Mouse (Mus musculus) limb, embryonic 14.5 days (tissue): ENCODE results near the gene Mgll. TPM values are rescaled to one million over a fixed set of nuclear protein-coding genes. Genes with fewer than 3 reads are reported as not detected.

Experiments used
- ATAC-seq: fragments of 200-750 bp; cut with Nextera tagmentation; 2 replicates; pipeline ENCODE4 v1.8.0; 2017; ENCODE audit warnings: low read depth, moderate number of reproducible peaks, moderate TSS enrichment; ENCODE audit not compliant: low FRiP score
- DNase-seq: peaks from one replicate; pipeline ENCODE4 v3.0.0-alpha.2; 2015; ENCODE audit warnings: low spot score
- H3K27ac ChIP-seq: fragments of 300-500 bp; sonication (generic); replicated peaks from 2 replicates; pipeline ENCODE4 v1.5.1; 2014; ENCODE audit warnings: low read depth, mild to moderate bottlenecking, low read length, moderate library complexity, mixed read lengths
- H3K27me3 ChIP-seq: fragments of 300-500 bp; sonication (generic); 2 replicates; pipeline ENCODE4 v1.6.1; 2014; ENCODE audit warnings: low read length, mixed read lengths; ENCODE audit not compliant: control insufficient read depth, insufficient read depth
- H3K36me3 ChIP-seq: fragments of 300-500 bp; sonication (generic); 2 replicates; pipeline ENCODE4 v1.6.1; 2014; ENCODE audit warnings: mild to moderate bottlenecking, low read length, moderate library complexity, mixed read lengths; ENCODE audit not compliant: control insufficient read depth, insufficient read depth
- H3K4me1 ChIP-seq: fragments of 300-500 bp; sonication (generic); 2 replicates; pipeline ENCODE4 v1.6.1; 2014; ENCODE audit warnings: antibody characterized with exemption, low read length, mixed read lengths; ENCODE audit not compliant: control insufficient read depth, insufficient read depth
- H3K4me2 ChIP-seq: fragments of 300-500 bp; sonication (generic); replicated peaks from 2 replicates; pipeline ENCODE4 v1.6.1; 2014; ENCODE audit warnings: low read depth, mild to moderate bottlenecking, low read length, moderate library complexity; ENCODE audit not compliant: severe bottlenecking
- H3K4me3 ChIP-seq: fragments of 300-500 bp; sonication (generic); replicated peaks from 2 replicates; pipeline ENCODE4 v1.5.1; 2014; ENCODE audit warnings: low read length
- H3K9ac ChIP-seq: fragments of 300-500 bp; sonication (generic); 2 replicates; pipeline ENCODE4 v1.6.1; 2014; ENCODE audit warnings: mild to moderate bottlenecking, low read depth, low read length, moderate library complexity; ENCODE audit not compliant: severe bottlenecking
- H3K9me3 ChIP-seq: fragments of 300-500 bp; sonication (generic); 2 replicates; pipeline ENCODE4 v1.6.1; 2016; ENCODE audit warnings: low read length; ENCODE audit not compliant: control insufficient read depth
- POLR2A ChIP-seq: fragments of 200-500 bp; IDR thresholded peaks from 2 replicates; pipeline ENCODE4 v1.8.0; 2012; ENCODE audit warnings: inconsistent platforms, mild to moderate bottlenecking, moderate library complexity, borderline replicate concordance; ENCODE audit not compliant: insufficient read depth, insufficient read length; ENCODE audit errors: extremely low read depth
- WGBS: fragments of 180-500 bp; shearing (Covaris S2); extraction: QIAGEN DNeasy Blood & Tissue Kit; methylation state at CpG from one replicate; pipeline ENCODE4 v1.1.7; 2014; 5-methylcytosine and 5-hydroxymethylcytosine counted together
- polyA plus RNA-seq, 2 experiments: library from polyadenylated mRNA; depleted of rRNA in 1 of 2; stranded (reverse) in 1 of 2; unstranded in 1 of 2; fragments of >200 nt; fragmentation: Nextera tagmentation in 1 of 2; extraction: Ambion mirVana in 1 of 2; gene quantifications; 2 replicates each; pipeline versions ENCODE4 v1.2.1 to v1.2.3; 2012 to 2014

The Mgll gene
- polyA plus RNA-seq, 2 experiments: 7.5 to 17.6 TPM

DNA sequence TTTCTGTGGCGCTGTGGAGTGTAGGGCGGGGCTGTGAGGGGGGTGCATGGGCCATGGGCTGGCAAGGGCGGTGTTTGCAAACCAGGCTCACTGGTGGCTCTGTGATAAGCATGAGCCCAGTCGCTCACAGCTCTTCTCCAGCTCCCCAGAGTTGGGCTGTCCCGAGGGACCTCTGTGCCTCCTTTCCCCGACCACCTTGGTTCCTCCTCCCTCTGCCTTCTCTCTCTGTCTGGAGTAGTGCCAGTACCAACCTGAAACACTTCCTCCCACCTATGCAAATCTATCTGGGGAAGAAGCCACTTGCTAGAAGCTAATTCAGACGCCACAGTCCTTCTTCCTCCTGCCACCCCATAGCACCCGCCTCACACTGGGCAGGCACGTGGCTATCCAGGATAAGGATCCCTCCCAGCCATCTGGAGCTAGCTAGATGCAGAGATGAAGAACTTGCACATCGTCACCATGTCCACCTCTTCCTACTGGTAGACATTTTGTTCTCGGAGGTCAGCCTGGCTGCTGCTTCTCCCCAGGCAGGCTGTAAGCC lies 7.1 kb downstream of the Mgll start:
- no peak for ATAC-seq
- Histone ChIP-seq H3K36me3 (no peaks in the 10 kb centered on the region), H3K27ac (no peak overlapping the region), H3K4me2 (no peak overlapping the region), H3K4me1 (peaks cover 15% of the 10 kb centered on the region; the same call in 1 of the 2 replicates), H3K9me3 (no peaks in the 10 kb centered on the region), H3K9ac (no peak overlapping the region), H3K27me3 (no peaks in the 10 kb centered on the region), H3K4me3 (no peak overlapping the region)
- no peak for TF ChIP-seq POLR2A
- 83% methylated on average over 11 of the region's 11 CpGs for WGBS
- DNase-seq: no peak

DNA sequence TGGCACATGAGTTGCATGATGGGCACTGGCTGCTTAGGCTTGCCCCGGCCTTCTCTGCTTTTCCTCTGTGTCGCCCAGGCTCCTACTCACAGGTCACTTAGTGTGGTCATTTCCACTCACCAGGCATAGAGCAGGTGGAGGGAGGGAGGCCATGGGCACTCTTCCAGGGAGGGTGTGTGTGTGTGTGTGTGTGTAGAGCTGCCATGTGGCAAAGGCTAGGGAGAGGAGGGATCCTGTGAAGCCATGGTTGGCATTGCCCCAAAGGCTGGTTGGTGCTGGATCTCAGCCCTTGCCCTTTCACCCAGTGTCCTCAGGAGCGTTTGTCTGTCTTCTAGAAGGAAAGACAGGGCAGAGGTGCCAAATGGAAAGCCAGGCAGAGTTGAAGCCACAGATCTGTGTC lies 7.8 kb downstream of the Mgll start:
- no peak for ATAC-seq
- Histone ChIP-seq H3K9ac (no peak overlapping the region), H3K4me3 (no peak overlapping the region), H3K27me3 (no peaks in the 10 kb centered on the region), H3K27ac (no peak overlapping the region), H3K36me3 (no peaks in the 10 kb centered on the region), H3K4me2 (no peak overlapping the region), H3K9me3 (no peaks in the 10 kb centered on the region), H3K4me1 (peaks cover 20% of the 10 kb centered on the region)
- TF ChIP-seq POLR2A: no peak
- WGBS: 77% methylated on average over 3 of the region's 3 CpGs
- no peak for DNase-seq

DNA sequence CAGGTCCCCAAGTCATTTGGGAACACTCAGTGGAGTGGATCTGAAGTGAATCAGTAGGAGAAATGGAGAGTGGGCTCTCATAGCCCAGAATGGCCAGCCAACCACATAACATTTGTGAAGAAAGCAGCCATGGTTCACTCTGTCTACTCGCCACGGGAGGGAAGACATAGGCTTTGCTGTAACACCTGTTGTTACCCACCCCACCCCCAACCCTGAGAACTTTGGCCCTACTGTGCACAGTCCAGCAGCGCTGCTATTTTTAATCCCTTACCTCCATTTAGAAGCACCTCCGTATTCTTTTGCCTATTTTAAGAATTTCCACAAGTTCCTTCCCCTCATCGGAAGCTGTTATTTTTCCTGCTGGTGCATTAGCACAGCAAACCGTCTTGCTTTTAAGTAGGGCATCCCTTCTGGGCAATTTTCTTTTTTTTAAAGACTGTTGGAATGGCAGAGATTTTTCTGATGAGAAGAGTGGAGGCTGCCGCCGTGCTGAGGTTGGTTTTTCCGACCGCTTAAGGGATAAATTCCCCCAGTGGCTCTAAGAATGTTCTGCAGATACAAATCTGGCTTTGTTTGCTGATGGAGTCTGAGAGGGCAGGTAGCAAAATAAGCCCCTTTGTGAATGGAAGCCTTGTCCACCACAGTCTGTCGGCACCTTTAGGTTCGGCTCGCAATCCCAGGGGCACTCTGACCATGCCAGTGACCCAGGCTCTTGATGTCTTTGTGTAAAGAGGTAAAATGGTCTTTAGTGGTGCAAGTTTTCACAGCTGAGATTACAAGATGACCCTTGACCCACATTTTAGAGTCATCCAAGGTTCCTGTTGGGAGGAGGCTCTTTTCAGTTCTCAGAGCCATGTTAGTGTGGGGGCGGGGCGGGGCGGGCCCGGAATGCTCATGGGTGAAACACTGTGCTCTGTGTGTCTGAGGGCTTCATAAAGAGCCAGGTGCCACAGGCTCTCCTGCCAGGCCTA lies 8.7 kb downstream of the Mgll start:
- H3K36me3 ChIP-seq: no peaks in the 10 kb centered on the region
- no peak for DNase-seq
- 56% methylated on average over 17 of the region's 17 CpGs for WGBS
- H3K4me1 ChIP-seq: peaks cover 21% of the 10 kb centered on the region
- H3K4me3 ChIP-seq: no peak overlapping the region
- peak overlapping the region; percentile 68 for H3K27ac ChIP-seq
- TF ChIP-seq POLR2A: no peak
- peak; percentile 45; the same call in 1 of the 2 replicates for ATAC-seq
- H3K9me3 ChIP-seq: no peaks in the 10 kb centered on the region
- no peak overlapping the region for H3K9ac ChIP-seq
- H3K4me2 ChIP-seq: no peak overlapping the region
- H3K27me3 ChIP-seq: no peaks in the 10 kb centered on the region

DNA sequence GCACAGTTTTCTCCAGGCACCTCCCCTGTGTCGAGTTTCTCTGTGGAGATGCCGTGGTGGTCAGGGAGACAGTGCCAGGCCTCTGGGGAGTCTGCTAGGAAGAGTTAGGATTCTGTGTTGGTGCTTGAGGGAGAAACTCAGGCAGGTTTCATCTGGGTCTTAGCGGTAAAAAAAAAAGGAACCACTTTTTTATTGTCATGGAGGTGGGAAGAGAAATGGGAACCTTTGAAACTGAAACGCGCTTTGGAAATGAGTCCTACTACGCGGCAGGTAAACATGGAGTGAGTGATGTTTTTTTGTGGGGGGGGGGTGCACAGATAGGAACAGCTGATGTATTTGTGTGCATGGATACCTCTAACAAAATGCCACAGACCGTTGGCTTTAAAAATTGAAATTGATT lies 12.1 kb downstream of the Mgll start:
- DNase-seq (no peak), ATAC-seq (no peak)
- no peak overlapping the region for H3K27ac ChIP-seq
- no peaks in the 10 kb centered on the region for H3K36me3 ChIP-seq
- H3K9ac ChIP-seq: no peak overlapping the region
- peaks cover 21% of the 10 kb centered on the region for H3K4me1 ChIP-seq
- H3K9me3 ChIP-seq: no peaks in the 10 kb centered on the region
- H3K27me3 ChIP-seq: no peaks in the 10 kb centered on the region
- no peak overlapping the region for H3K4me2 ChIP-seq
- WGBS: 74% methylated on average over 8 of the region's 8 CpGs
- H3K4me3 ChIP-seq: no peak overlapping the region
- no peak for TF ChIP-seq POLR2A

DNA sequence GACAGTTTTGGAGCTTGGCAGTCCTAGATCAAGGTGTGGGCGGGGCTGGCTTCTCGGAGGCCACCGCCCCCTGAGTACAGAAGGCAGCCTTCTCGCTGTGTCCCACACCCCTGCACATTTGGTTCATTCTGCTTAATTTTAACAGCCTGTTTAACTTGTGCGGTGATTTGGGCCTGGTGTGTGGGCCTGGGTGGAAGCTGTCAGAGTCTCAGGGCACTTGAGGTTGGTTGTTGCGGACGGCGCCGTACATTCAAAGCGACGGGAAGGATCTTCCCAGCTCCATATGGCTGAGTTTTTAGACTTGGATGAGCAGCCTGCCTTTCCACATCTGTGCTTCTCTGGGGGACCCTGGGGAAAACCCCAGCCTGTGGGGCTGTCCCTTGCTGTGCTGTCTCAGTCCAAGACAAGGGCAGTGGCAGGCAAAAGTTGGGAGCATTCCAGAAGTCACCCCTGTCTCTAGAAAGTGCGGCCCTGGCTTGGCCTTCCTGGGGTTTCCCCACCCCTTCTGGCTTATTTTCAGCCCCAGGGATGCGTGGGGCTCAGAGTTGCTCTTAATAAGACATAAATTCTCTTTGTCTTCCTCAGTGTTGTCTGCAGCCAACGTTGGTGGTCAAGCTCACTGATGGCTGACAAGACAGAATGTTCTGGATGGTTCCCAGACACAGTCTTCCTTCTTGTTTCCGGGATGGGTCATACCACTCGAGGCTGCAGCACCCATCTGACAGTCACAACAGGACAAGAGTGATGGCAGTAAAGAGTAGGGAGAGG lies 12.7 kb downstream of the Mgll start:
- no peaks in the 10 kb centered on the region for H3K27me3 ChIP-seq
- WGBS: 60% methylated on average over 16 of the region's 16 CpGs
- H3K4me1 ChIP-seq: peaks cover 25% of the 10 kb centered on the region
- H3K9ac ChIP-seq: no peak overlapping the region
- H3K4me2 ChIP-seq: no peak overlapping the region
- no peaks in the 10 kb centered on the region for H3K36me3 ChIP-seq
- H3K4me3 ChIP-seq: no peak overlapping the region
- no peak for TF ChIP-seq POLR2A
- DNase-seq: no peak
- H3K27ac ChIP-seq: no peak overlapping the region
- H3K9me3 ChIP-seq: no peaks in the 10 kb centered on the region
- no peak for ATAC-seq
